Mouse (Mus musculus) CH12.LX (cell line): ENCODE results near the gene Il27ra. TPM values are rescaled to one million over a fixed set of nuclear protein-coding genes. Genes with fewer than 3 reads are reported as not detected.

Experiments
- DNase-seq: peaks from one replicate; pipeline ENCODE4 v3.0.0-alpha.2; 2013; ENCODE audit errors: extremely low read depth
- H3K27ac ChIP-seq: 2 replicates; pipeline ENCODE4 v1.5.1; 2012; ENCODE audit warnings: low read depth, mild to moderate bottlenecking, control low read depth, moderate library complexity; ENCODE audit not compliant: insufficient read depth
- H3K27me3 ChIP-seq: replicated peaks from 2 replicates; pipeline ENCODE3; 2012; ENCODE audit warnings: inconsistent platforms
- H3K36me3 ChIP-seq, 2 experiments: replicated peaks in 1 of 2; 2 replicates each; pipeline versions ENCODE3 to v1.6.1; 2012; ENCODE audit warnings: inconsistent platforms in 1 of 2, low read length in 1 of 2, mild to moderate bottlenecking in 1 of 2, mixed read lengths in 1 of 2, moderate library complexity in 1 of 2; ENCODE audit not compliant: control insufficient read depth in 1 of 2, insufficient read depth in 1 of 2
- H3K4me1 ChIP-seq, 2 experiments: 2 replicates each; pipeline ENCODE4 v1.6.1; 2012; ENCODE audit warnings: inconsistent platforms in 1 of 2, moderate library complexity in 1 of 2; ENCODE audit not compliant: insufficient read depth in 2 of 2, control insufficient read depth in 1 of 2
- H3K4me2 ChIP-seq: 2 replicates; pipeline ENCODE4 v1.6.1; 2012; ENCODE audit warnings: low read depth, mild to moderate bottlenecking, control low read depth; ENCODE audit not compliant: poor library complexity, insufficient read depth, severe bottlenecking
- H3K4me3 ChIP-seq, 3 experiments: fragments of 150-350 bp in 1 of 3; sonication (generic) in 1 of 3; replicated peaks in 1 of 3; 2 replicates each; pipeline versions ENCODE3 to v1.5.1; 2011 to 2012; ENCODE audit warnings: low read depth in 2 of 3, low read length in 2 of 3, mild to moderate bottlenecking in 2 of 3, moderate library complexity in 2 of 3, control low read depth in 1 of 3, improper control_type of control experiment in 1 of 3, inconsistent platforms in 1 of 3, mixed read lengths in 1 of 3; ENCODE audit not compliant: poor library complexity in 1 of 3
- H3K79me2 ChIP-seq: replicated peaks from 2 replicates; pipeline ENCODE4 v1.6.1; 2012; ENCODE audit warnings: mild to moderate bottlenecking, moderate library complexity; ENCODE audit not compliant: control insufficient read depth, poor library complexity, insufficient read depth, severe bottlenecking; ENCODE audit errors: extremely low read depth
- H3K9ac ChIP-seq: 2 replicates; pipeline ENCODE4 v1.6.1; 2012; ENCODE audit warnings: low read depth, mild to moderate bottlenecking, control low read depth, moderate library complexity; ENCODE audit not compliant: insufficient read depth
- H3K9me3 ChIP-seq: replicated peaks from 2 replicates; pipeline ENCODE3; 2012; ENCODE audit warnings: low read length, inconsistent platforms, mixed read lengths
- BHLHE40 ChIP-seq: IDR thresholded peaks from 2 replicates; pipeline ENCODE4 v1.6.1; 2011; ENCODE audit warnings: mild to moderate bottlenecking, low read depth, low read length, improper control_type of control experiment
- CHD1 ChIP-seq: IDR thresholded peaks from 2 replicates; pipeline ENCODE4 v1.6.1; 2012; ENCODE audit warnings: low read depth, low read length, improper control_type of control experiment, inconsistent platforms
- CHD2 ChIP-seq: IDR thresholded peaks from 2 replicates; pipeline ENCODE4 v1.6.1; 2011; ENCODE audit warnings: low read length, improper control_type of control experiment
- CTCF ChIP-seq, 2 experiments: IDR thresholded peaks in 1 of 2; conservative IDR thresholded peaks in 1 of 2; 2 replicates each; pipeline ENCODE4 v1.5.1; 2011 to 2012; ENCODE audit warnings: low read depth in 2 of 2, low read length in 2 of 2, improper control_type of control experiment in 1 of 2, inconsistent platforms in 1 of 2, mild to moderate bottlenecking in 1 of 2, moderate library complexity in 1 of 2
- E2F4 ChIP-seq: IDR thresholded peaks from 2 replicates; pipeline ENCODE4 v1.6.1; 2011; ENCODE audit warnings: low read depth, low read length, improper control_type of control experiment; ENCODE audit not compliant: insufficient replicate concordance
- ELF1 ChIP-seq: IDR thresholded peaks from 2 replicates; pipeline ENCODE4 v1.6.1; 2014; ENCODE audit warnings: low read depth, mild to moderate bottlenecking, inconsistent platforms, low read length, improper control_type of control experiment
- EP300 ChIP-seq: IDR thresholded peaks from 2 replicates; pipeline ENCODE4 v1.6.1; 2011; ENCODE audit warnings: low read length, improper control_type of control experiment
- ETS1 ChIP-seq: conservative IDR thresholded peaks from 2 replicates; pipeline ENCODE4 v1.6.1; 2012; ENCODE audit warnings: low read depth, mild to moderate bottlenecking, inconsistent platforms, low read length, improper control_type of control experiment, moderate library complexity
- GABPA ChIP-seq: IDR thresholded peaks from 2 replicates; pipeline ENCODE4 v1.6.1; 2012; ENCODE audit warnings: low read depth, low read length, improper control_type of control experiment, inconsistent platforms; ENCODE audit not compliant: insufficient replicate concordance
- HCFC1 ChIP-seq: IDR thresholded peaks from 2 replicates; pipeline ENCODE4 v1.6.1; 2012; ENCODE audit warnings: low read depth, mild to moderate bottlenecking, inconsistent platforms, low read length, improper control_type of control experiment
- IRF4 ChIP-seq: IDR thresholded peaks from 2 replicates; pipeline ENCODE4 v1.6.1; 2014; ENCODE audit warnings: low read depth, mild to moderate bottlenecking, inconsistent platforms, low read length, improper control_type of control experiment
- JUN ChIP-seq: IDR thresholded peaks from 2 replicates; pipeline ENCODE4 v1.6.1; 2011; ENCODE audit warnings: low read depth, mild to moderate bottlenecking, low read length, improper control_type of control experiment, moderate library complexity; ENCODE audit not compliant: insufficient read depth
- JUND ChIP-seq: conservative IDR thresholded peaks from 2 replicates; pipeline ENCODE4 v1.6.1; 2011; ENCODE audit warnings: low read depth, low read length, improper control_type of control experiment
- KAT2A ChIP-seq: IDR thresholded peaks from 2 replicates; pipeline ENCODE4 v1.6.1; 2012; ENCODE audit warnings: low read length, improper control_type of control experiment, inconsistent platforms; ENCODE audit not compliant: insufficient replicate concordance
- MAFK ChIP-seq: IDR thresholded peaks from 2 replicates; pipeline ENCODE4 v1.6.1; 2011; ENCODE audit warnings: low read length, improper control_type of control experiment; ENCODE audit not compliant: insufficient replicate concordance
- MAX ChIP-seq: IDR thresholded peaks from 2 replicates; pipeline ENCODE4 v1.6.1; 2011; ENCODE audit warnings: low read length, improper control_type of control experiment
- MAZ ChIP-seq: IDR thresholded peaks from 2 replicates; pipeline ENCODE4 v1.6.1; 2012; ENCODE audit warnings: low read depth, mild to moderate bottlenecking, inconsistent platforms, low read length, improper control_type of control experiment, moderate library complexity
- MEF2A ChIP-seq: IDR thresholded peaks from 2 replicates; pipeline ENCODE4 v1.6.1; 2014; ENCODE audit warnings: low read depth, mild to moderate bottlenecking, inconsistent platforms, low read length, improper control_type of control experiment, borderline replicate concordance
- MXI1 ChIP-seq: IDR thresholded peaks from 2 replicates; pipeline ENCODE4 v1.6.1; 2011; ENCODE audit warnings: mild to moderate bottlenecking, low read depth, low read length, improper control_type of control experiment
- MYC ChIP-seq: IDR thresholded peaks from 2 replicates; pipeline ENCODE4 v1.6.1; 2011; ENCODE audit warnings: low read depth, mild to moderate bottlenecking, improper control_type of control experiment, low read length
- NELFE ChIP-seq: IDR thresholded peaks from 2 replicates; pipeline ENCODE4 v1.6.1; 2011; ENCODE audit warnings: low read depth, low read length, improper control_type of control experiment
- NRF1 ChIP-seq: IDR thresholded peaks from 2 replicates; pipeline ENCODE4 v1.6.1; 2014; ENCODE audit warnings: low read depth, mild to moderate bottlenecking, inconsistent platforms, low read length, improper control_type of control experiment, moderate library complexity
- PAX5 ChIP-seq: IDR thresholded peaks from 2 replicates; pipeline ENCODE4 v1.6.1; 2012; ENCODE audit warnings: low read length, inconsistent platforms, mixed read lengths
- POLR2A ChIP-seq: IDR thresholded peaks from 2 replicates; pipeline ENCODE4 v1.6.1; 2011; ENCODE audit warnings: low read depth, mild to moderate bottlenecking, improper control_type of control experiment, low read length
- POLR2AphosphoS2 ChIP-seq: IDR thresholded peaks from 2 replicates; pipeline ENCODE4 v1.6.1; 2011; ENCODE audit warnings: low read depth, low read length, improper control_type of control experiment
- RAD21 ChIP-seq: IDR thresholded peaks from 2 replicates; pipeline ENCODE4 v1.6.1; 2011; ENCODE audit warnings: low read depth, mild to moderate bottlenecking, low read length, improper control_type of control experiment, moderate library complexity
- RCOR1 ChIP-seq: conservative IDR thresholded peaks from 2 replicates; pipeline ENCODE4 v1.6.1; 2012; ENCODE audit warnings: low read depth, mild to moderate bottlenecking, inconsistent platforms, low read length, improper control_type of control experiment
- SIN3A ChIP-seq: IDR thresholded peaks from 2 replicates; pipeline ENCODE4 v1.6.1; 2012; ENCODE audit warnings: low read length, improper control_type of control experiment, inconsistent platforms
- SMC3 ChIP-seq: IDR thresholded peaks from 2 replicates; pipeline ENCODE4 v1.6.1; 2011; ENCODE audit warnings: low read depth, low read length, improper control_type of control experiment
- TBP ChIP-seq: conservative IDR thresholded peaks from 2 replicates; pipeline ENCODE4 v1.6.1; 2011; ENCODE audit warnings: low read depth, low read length, improper control_type of control experiment
- TCF12 ChIP-seq: IDR thresholded peaks from 2 replicates; pipeline ENCODE4 v1.6.1; 2014; ENCODE audit warnings: low read depth, mild to moderate bottlenecking, inconsistent platforms, low read length, improper control_type of control experiment
- UBTF ChIP-seq: IDR thresholded peaks from 2 replicates; pipeline ENCODE4 v1.6.1; 2012; ENCODE audit warnings: low read depth, mild to moderate bottlenecking, inconsistent platforms, low read length, improper control_type of control experiment, moderate library complexity
- USF1 ChIP-seq: IDR thresholded peaks from 2 replicates; pipeline ENCODE4 v1.6.1; 2014; ENCODE audit warnings: low read depth, mild to moderate bottlenecking, inconsistent platforms, low read length, improper control_type of control experiment
- USF2 ChIP-seq: conservative IDR thresholded peaks from 2 replicates; pipeline ENCODE4 v1.6.1; 2011; ENCODE audit warnings: low read depth, low read length, improper control_type of control experiment
- ZC3H11A ChIP-seq: IDR thresholded peaks from 2 replicates; pipeline ENCODE4 v1.6.1; 2012; ENCODE audit warnings: low read depth, mild to moderate bottlenecking, inconsistent platforms, low read length, improper control_type of control experiment
- ZKSCAN1 ChIP-seq: IDR thresholded peaks from 2 replicates; pipeline ENCODE4 v1.6.1; 2012; ENCODE audit warnings: low read depth, inconsistent platforms, low read length, improper control_type of control experiment, borderline replicate concordance
- ZMIZ1 ChIP-seq: IDR thresholded peaks from 2 replicates; pipeline ENCODE4 v1.6.1; 2012; ENCODE audit warnings: low read depth, mild to moderate bottlenecking, inconsistent platforms, low read length, improper control_type of control experiment
- ZNF384 ChIP-seq: IDR thresholded peaks from 2 replicates; pipeline ENCODE4 v1.6.1; 2012; ENCODE audit warnings: low read depth, low read length, improper control_type of control experiment, inconsistent platforms
- dilution Hi-C: fragments of 300-500 bp; cut with MboI; formaldehyde crosslinking; loops from 2 replicates; pipeline ENCODE4 v1.14.3; 2020; ENCODE audit warnings: low sequenced_read_pairs; ENCODE audit not compliant: extremely low pct_unique_long_range_greater_than_20kb, extremely low pct_ligation_motif_present
- in situ Hi-C: fragments of 300-500 bp; cut with MboI; formaldehyde crosslinking; loops from 3 replicates; pipeline ENCODE4 v1.14.3; 2019; ENCODE audit warnings: low sequenced_read_pairs, low pct_ligation_motif_present, low pct_unique_long_range_greater_than_20kb, mixed read lengths
- polyA plus RNA-seq: library from polyadenylated mRNA; unstranded; fragments of >175 nt; gene quantifications from 2 replicates; pipeline ENCODE4 v1.2.1, GENCODE M21; 2012; ENCODE audit warnings: low read depth; ENCODE audit not compliant: insufficient read length
- total RNA-seq, 2 experiments: library from RNA; depleted of rRNA; stranded (reverse); fragments of 300-350 nt in 1 of 2; fragments of >200 nt in 1 of 2; gene quantifications; 2 replicates each; pipeline ENCODE4 v1.2.3; 2012 to 2014

The Il27ra gene
- total and polyA plus RNA-seq, 3 experiments = 1.4 to 2.4 (median 2.3) TPM

DNA sequence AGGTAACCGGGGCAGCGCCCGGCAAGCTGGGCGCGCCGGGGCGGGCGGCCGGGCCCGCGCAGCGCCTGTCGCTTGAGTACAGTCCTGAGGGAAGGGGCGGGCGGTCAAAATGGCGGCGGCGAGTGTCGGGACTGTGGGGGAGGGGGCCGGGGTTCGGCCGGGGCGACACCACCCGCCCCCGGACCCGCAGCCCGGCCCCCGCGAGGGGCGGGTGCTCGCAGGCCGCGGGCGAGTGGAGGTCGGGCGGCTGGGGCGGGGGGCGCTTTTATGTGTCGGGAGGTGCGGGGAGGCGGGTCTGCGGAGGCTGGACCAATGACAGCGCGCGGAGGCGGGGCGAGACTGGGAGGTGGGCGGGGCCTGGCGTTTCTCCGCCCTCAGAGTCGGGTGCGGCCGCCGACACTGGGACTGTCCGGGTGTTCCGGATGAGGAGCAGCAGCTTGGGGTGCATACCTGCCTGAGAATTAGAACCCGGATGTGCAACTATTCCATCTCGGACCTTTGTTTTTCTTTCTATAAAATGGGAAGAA, 24.7 kb upstream of the Il27ra start:
- Histone ChIP-seq H3K27me3 (no peaks in the 10 kb centered on the region), H3K4me2 (peak overlapping the region; percentile 81), H3K4me3 (peak overlapping the region; percentile 61 to 81 (median 70)), H3K79me2 (peaks cover 14% of the 10 kb centered on the region; the same call in 1 of the 2 replicates), H3K9me3 (no peaks in the 10 kb centered on the region)
- in situ Hi-C loops = no loop called here
- dilution Hi-C loops = no loop called here
- TF ChIP-seq PAX5 (no peak), JUN (no peak), TCF12 (no peak), ZMIZ1 (no peak), MEF2A (no peak), CHD2 (no peak), TBP (peak; percentile 43; the same call in 1 of the 2 replicates), SIN3A (no peak), ELF1 (peak; percentile 78), ZKSCAN1 (no peak), NRF1 (peak; percentile 36), CHD1 (no peak), EP300 (no peak), GABPA (no peak), E2F4 (no peak), POLR2AphosphoS2 (no peak), MAX (no peak), POLR2A (peak; percentile 56), MXI1 (no peak; the same call in 1 of the 2 replicates), CTCF (conservative IDR thresholded peaks at IDR 0.05 in 1 of 2, IDR thresholded peaks at IDR 0.05 in 1 of 2; ENCODE audit: low read depth in 2 of 2, low read length in 2 of 2) (no peak), USF1 (no peak), SMC3 (no peak), MAFK (no peak), NELFE (peak; percentile 49), USF2 (no peak), UBTF (no peak), ETS1 (no peak), RAD21 (no peak), HCFC1 (no peak), MAZ (peak; percentile 73; the same call in 1 of the 2 replicates), JUND (no peak), RCOR1 (no peak), MYC (no peak), BHLHE40 (no peak), ZNF384 (no peak), KAT2A (no peak), ZC3H11A (no peak), IRF4 (0 out of 2 replicates have a peak, but pooled peaks have one; percentile 32)
- TF ChIP-seq, all 38 proteins: peak for 7
- H3K4me1 ChIP-seq = peaks cover 25 to 66% of the 10 kb centered on the region in 2 experiments
- peaks cover 0 to 14% of the 10 kb centered on the region in 2 experiments for H3K36me3 ChIP-seq
- DNase-seq = peak; percentile 85
- peak overlapping the region; percentile 73 for H3K27ac ChIP-seq
- H3K9ac ChIP-seq = peak overlapping the region; percentile 92
